Mouse (Mus musculus) heart, adult 9 months (tissue): ENCODE data around the gene Peli1.
"Not testable (repeated sequence)": the region's sequence is repeated elsewhere in the genome, so short reads cannot be mapped to it uniquely, and the experiment has no call there.

Source experiments
- DNase-seq, 2 experiments: peaks; one replicate each; pipeline ENCODE4 v3.0.0; 2022; ENCODE audit warnings: low spot score in 2 of 2

Peli1 gene

GRCm38 (mm10) chr11:21191821-21192220, 100.7 kb downstream of the Peli1 start:
- DNase-seq: not testable (repeated sequence)

GRCm38 (mm10) chr11:21194851-21195250, 103.8 kb downstream of the Peli1 start:
- no peak for DNase-seq
